Mouse (Mus musculus) limb, embryonic 14.5 days (tissue): Measurements from ENCODE around the gene Aff1. TPM values are rescaled to one million over a fixed set of nuclear protein-coding genes. Genes with fewer than 3 reads are reported as not detected.

ENCODE experiments used
- ATAC-seq: fragments of 200-750 bp; cut with Nextera tagmentation; 2 replicates; pipeline ENCODE4 v1.8.0; 2017; ENCODE audit warnings: low read depth, moderate number of reproducible peaks, moderate TSS enrichment; ENCODE audit not compliant: low FRiP score
- DNase-seq: peaks from one replicate; pipeline ENCODE4 v3.0.0-alpha.2; 2015; ENCODE audit warnings: low spot score
- H3K27ac ChIP-seq: fragments of 300-500 bp; sonication (generic); replicated peaks from 2 replicates; pipeline ENCODE4 v1.5.1; 2014; ENCODE audit warnings: low read depth, mild to moderate bottlenecking, low read length, moderate library complexity, mixed read lengths
- H3K27me3 ChIP-seq: fragments of 300-500 bp; sonication (generic); 2 replicates; pipeline ENCODE4 v1.6.1; 2014; ENCODE audit warnings: low read length, mixed read lengths; ENCODE audit not compliant: control insufficient read depth, insufficient read depth
- H3K36me3 ChIP-seq: fragments of 300-500 bp; sonication (generic); 2 replicates; pipeline ENCODE4 v1.6.1; 2014; ENCODE audit warnings: mild to moderate bottlenecking, low read length, moderate library complexity, mixed read lengths; ENCODE audit not compliant: control insufficient read depth, insufficient read depth
- H3K4me1 ChIP-seq: fragments of 300-500 bp; sonication (generic); 2 replicates; pipeline ENCODE4 v1.6.1; 2014; ENCODE audit warnings: antibody characterized with exemption, low read length, mixed read lengths; ENCODE audit not compliant: control insufficient read depth, insufficient read depth
- H3K4me2 ChIP-seq: fragments of 300-500 bp; sonication (generic); replicated peaks from 2 replicates; pipeline ENCODE4 v1.6.1; 2014; ENCODE audit warnings: low read depth, mild to moderate bottlenecking, low read length, moderate library complexity; ENCODE audit not compliant: severe bottlenecking
- H3K4me3 ChIP-seq: fragments of 300-500 bp; sonication (generic); replicated peaks from 2 replicates; pipeline ENCODE4 v1.5.1; 2014; ENCODE audit warnings: low read length
- H3K9ac ChIP-seq: fragments of 300-500 bp; sonication (generic); 2 replicates; pipeline ENCODE4 v1.6.1; 2014; ENCODE audit warnings: mild to moderate bottlenecking, low read depth, low read length, moderate library complexity; ENCODE audit not compliant: severe bottlenecking
- H3K9me3 ChIP-seq: fragments of 300-500 bp; sonication (generic); 2 replicates; pipeline ENCODE4 v1.6.1; 2016; ENCODE audit warnings: low read length; ENCODE audit not compliant: control insufficient read depth
- POLR2A ChIP-seq: fragments of 200-500 bp; IDR thresholded peaks from 2 replicates; pipeline ENCODE4 v1.8.0; 2012; ENCODE audit warnings: inconsistent platforms, mild to moderate bottlenecking, moderate library complexity, borderline replicate concordance; ENCODE audit not compliant: insufficient read depth, insufficient read length; ENCODE audit errors: extremely low read depth
- WGBS: fragments of 180-500 bp; shearing (Covaris S2); extraction: QIAGEN DNeasy Blood & Tissue Kit; methylation state at CpG from one replicate; pipeline ENCODE4 v1.1.7; 2014; 5-methylcytosine and 5-hydroxymethylcytosine counted together
- polyA plus RNA-seq, 2 experiments: library from polyadenylated mRNA; depleted of rRNA in 1 of 2; stranded (reverse) in 1 of 2; unstranded in 1 of 2; fragments of >200 nt; fragmentation: Nextera tagmentation in 1 of 2; extraction: Ambion mirVana in 1 of 2; gene quantifications; 2 replicates each; pipeline versions ENCODE4 v1.2.1 to v1.2.3; 2012 to 2014

Aff1 gene
- polyA plus RNA-seq, 2 experiments, result 3.6 to 5.7 TPM

DNA sequence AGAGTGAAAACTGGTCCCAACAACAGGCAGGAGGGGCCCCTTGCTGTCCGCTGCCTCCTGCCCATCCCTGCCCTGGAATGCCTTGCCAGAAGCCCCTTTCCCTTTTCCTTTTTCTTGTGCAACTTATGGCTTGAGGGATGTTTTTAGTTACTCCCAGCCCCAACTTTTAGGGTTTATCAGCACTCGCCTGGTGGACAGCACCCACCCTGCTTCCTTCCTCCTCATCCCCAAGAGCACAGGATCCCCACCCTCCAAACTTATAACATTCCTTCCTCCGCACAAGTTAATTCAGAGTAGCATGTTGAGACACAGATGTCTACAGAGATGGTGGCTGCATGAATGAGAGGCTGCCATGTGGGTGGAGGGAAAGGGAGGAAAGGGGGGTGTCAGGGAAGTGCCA lies 103.9 kb downstream of the Aff1 start:
- no peak overlapping the region for H3K27ac ChIP-seq
- no peaks in the 10 kb centered on the region for H3K36me3 ChIP-seq
- H3K27me3 ChIP-seq, result no peaks in the 10 kb centered on the region
- H3K9ac ChIP-seq, result no peak overlapping the region
- ATAC-seq, result no peak
- no peaks in the 10 kb centered on the region for H3K9me3 ChIP-seq
- DNase-seq, result peak; percentile 28
- TF ChIP-seq POLR2A, result no peak
- no peak overlapping the region for H3K4me3 ChIP-seq
- no peak overlapping the region for H3K4me2 ChIP-seq
- peaks cover 11% of the 10 kb centered on the region for H3K4me1 ChIP-seq
- 54% methylated on average over 3 of the region's 3 CpGs for WGBS

DNA sequence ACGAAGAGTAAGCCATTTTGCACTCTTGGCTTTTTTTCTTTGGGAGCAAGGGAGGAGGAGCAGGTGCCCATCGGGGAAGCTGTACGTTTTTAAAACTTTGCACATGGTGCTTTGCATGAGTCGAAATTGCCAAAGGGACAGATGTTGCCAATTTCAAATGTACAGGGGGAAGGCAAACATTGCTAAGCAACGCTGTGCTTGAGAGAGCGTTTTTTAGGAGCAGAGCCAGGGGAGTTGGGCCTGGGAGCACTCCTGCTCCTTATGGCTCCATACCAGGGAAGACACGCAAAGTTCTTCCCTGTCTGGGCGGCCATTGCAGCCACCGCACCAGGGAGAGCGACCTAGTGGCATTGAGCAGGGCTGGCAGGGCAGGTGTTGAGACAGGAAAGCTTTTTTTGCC lies 105.6 kb downstream of the Aff1 start:
- TF ChIP-seq POLR2A, result no peak
- Histone ChIP-seq H3K9me3 (no peaks in the 10 kb centered on the region), H3K27me3 (no peaks in the 10 kb centered on the region), H3K36me3 (no peaks in the 10 kb centered on the region), H3K4me3 (no peak overlapping the region), H3K4me1 (peaks cover 11% of the 10 kb centered on the region), H3K9ac (no peak overlapping the region), H3K4me2 (no peak overlapping the region; the same call in 1 of the 2 replicates), H3K27ac (no peak overlapping the region)
- DNase-seq, result no peak
- no peak for ATAC-seq
- 36% methylated on average over 10 of the region's 10 CpGs for WGBS

DNA sequence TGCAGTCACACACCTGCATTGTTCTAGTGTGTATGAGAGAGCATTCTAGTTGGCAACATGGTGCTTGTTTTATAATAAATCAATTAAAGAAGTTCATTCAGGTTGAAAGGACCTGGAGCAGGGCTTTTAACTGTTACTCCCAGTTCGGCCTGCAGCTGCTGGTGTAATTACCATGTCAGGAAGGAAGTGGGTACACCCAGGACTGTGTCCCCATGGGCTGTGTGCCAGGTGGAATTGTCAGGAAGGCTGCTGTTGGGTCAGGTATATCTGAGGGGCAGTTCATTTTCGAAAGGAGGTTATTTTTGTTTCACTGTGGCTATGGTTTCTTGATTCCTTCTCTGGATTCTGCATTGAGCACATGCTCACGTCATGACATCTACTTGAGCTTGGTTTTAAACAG lies 107.3 kb downstream of the Aff1 start:
- TF ChIP-seq POLR2A, result no peak
- no peaks in the 10 kb centered on the region for H3K9me3 ChIP-seq
- DNase-seq (no peak), ATAC-seq (no peak)
- H3K4me1 ChIP-seq, result peaks cover 24% of the 10 kb centered on the region
- no peaks in the 10 kb centered on the region for H3K27me3 ChIP-seq
- H3K9ac ChIP-seq, result no peak overlapping the region
- H3K27ac ChIP-seq, result no peak overlapping the region
- 68% methylated on average over 3 of the region's 3 CpGs for WGBS
- no peaks in the 10 kb centered on the region for H3K36me3 ChIP-seq
- no peak overlapping the region for H3K4me2 ChIP-seq
- no peak overlapping the region for H3K4me3 ChIP-seq

DNA sequence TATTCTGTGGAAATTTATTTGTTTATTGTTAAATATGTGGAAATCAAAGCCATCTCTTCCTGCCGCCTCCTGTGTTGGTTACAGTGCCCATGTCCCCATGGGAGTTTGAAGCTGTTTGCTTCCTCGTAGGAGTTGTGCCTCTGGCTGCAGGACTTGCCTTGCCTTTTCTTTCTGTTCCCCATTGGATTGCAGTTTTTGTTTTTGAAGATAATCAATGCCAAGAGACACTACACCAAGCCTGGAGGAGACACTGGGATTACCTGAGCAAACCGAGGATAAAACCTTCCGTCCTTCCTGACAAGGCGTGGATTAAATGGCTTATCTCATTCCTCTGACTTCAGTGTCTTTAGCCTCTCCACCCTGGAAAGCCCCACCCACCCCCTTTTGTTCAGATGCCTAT lies 107.8 kb downstream of the Aff1 start:
- 79% methylated on average over 5 of the region's 5 CpGs for WGBS
- no peak for TF ChIP-seq POLR2A
- Histone ChIP-seq H3K4me3 (no peak overlapping the region), H3K4me1 (peaks cover 24% of the 10 kb centered on the region), H3K9ac (no peak overlapping the region), H3K27ac (no peak overlapping the region), H3K27me3 (no peaks in the 10 kb centered on the region), H3K9me3 (no peaks in the 10 kb centered on the region), H3K36me3 (no peaks in the 10 kb centered on the region), H3K4me2 (no peak overlapping the region)
- ATAC-seq, result no peak
- no peak for DNase-seq

DNA sequence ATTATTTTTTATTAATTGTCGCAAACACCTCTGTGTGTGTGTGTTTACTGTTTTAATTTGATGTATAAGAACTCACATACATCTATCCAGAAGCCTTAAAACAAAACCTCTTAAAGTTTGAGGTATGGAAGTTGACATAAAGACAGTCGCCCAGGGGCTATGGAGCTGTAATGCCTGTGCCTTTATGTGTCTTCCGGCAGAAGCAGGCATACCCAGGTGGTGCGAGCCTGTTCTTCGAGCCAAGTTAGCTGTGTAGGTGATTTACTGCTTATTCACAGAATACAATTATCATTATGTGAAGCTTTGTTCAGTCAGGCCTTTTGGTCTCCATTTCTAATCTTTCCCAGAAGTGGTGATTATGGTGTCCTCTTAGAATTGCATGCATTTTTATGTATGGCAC lies 111.2 kb downstream of the Aff1 start:
- H3K27ac ChIP-seq, result no peak overlapping the region; the same call in 1 of the 2 replicates
- no peak overlapping the region for H3K4me2 ChIP-seq
- no peak for TF ChIP-seq POLR2A
- H3K4me1 ChIP-seq, result peaks cover 27% of the 10 kb centered on the region
- H3K4me3 ChIP-seq, result no peak overlapping the region
- ATAC-seq (no peak), DNase-seq (no peak)
- H3K9ac ChIP-seq, result no peak overlapping the region
- 38% methylated on average over 5 of the region's 5 CpGs for WGBS
- H3K36me3 ChIP-seq, result no peaks in the 10 kb centered on the region
- H3K27me3 ChIP-seq, result no peaks in the 10 kb centered on the region
- H3K9me3 ChIP-seq, result no peaks in the 10 kb centered on the region
